Mouse (Mus musculus) gonadal fat pad, adult 2 months (tissue): Measurements from ENCODE around the gene Taf8. TPM values are rescaled to one million over a fixed set of nuclear protein-coding genes. Genes with fewer than 3 reads are reported as not detected.

Experiments
- DNase-seq: peaks from one replicate; pipeline ENCODE4 v3.0.0-alpha.2; 2012; ENCODE audit warnings: low read depth
- polyA plus RNA-seq: library from polyadenylated mRNA; depleted of rRNA; stranded (reverse); fragments of >200 nt; gene quantifications from 2 replicates; pipeline ENCODE4 v1.2.3, GENCODE M21; 2012; rRNA removed

The Taf8 gene
- 22.7 and 23.1 TPM in 2 replicates for polyA plus RNA-seq

GRCm38 (mm10) chr17:47501946-47502706 is at the start of gene Taf8:
Gene Taf8, minus strand, starts transcription at chr17:47502292.
- DNase-seq: peak; percentile 55

DNA sequence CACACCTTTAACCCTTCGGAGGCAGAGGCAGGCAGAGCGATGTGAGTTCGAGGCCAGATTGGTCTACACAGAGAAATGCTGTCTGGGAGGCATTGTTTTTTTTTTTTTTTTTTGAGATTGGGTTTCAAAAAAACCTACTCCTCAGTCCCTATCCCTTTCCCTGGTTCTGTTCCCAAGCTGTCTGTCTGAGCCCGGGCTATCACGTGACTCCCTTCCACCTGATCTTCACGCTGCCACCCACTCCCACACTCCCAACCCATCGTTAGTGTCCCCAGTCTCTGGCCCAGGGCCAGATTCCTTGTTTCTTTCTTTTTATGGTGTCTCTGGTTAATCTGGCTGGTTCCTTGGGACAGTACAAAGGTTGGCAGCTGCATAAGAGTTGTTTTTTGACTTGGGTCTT is 49.0 kb upstream of the Taf8 start:
- DNase-seq: no peak

- no peak for DNase-seq
Observed at GRCm38 (mm10) chr17:47545861-47546331, 43.8 kb upstream of the Taf8 start.

DNA sequence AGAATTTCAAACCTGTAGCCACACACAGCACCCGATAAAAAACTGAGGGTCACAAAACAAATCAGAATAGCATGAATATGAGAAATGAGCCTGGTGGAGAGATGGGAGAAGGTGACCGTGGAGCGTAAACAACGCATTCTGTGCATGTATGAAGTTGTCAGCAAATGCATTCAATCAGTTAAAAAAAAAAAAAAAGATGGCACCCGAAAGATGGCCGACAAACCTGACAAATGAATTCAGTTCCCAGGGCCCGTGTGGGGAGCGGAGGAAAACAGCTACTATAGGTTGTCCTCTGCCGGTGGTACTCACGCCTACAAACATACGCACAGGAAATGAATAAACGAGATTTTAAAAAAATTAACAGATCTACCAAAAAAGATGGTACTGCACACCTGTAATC is 43.1 kb upstream of the Taf8 start:
- DNase-seq: no peak

DNA sequence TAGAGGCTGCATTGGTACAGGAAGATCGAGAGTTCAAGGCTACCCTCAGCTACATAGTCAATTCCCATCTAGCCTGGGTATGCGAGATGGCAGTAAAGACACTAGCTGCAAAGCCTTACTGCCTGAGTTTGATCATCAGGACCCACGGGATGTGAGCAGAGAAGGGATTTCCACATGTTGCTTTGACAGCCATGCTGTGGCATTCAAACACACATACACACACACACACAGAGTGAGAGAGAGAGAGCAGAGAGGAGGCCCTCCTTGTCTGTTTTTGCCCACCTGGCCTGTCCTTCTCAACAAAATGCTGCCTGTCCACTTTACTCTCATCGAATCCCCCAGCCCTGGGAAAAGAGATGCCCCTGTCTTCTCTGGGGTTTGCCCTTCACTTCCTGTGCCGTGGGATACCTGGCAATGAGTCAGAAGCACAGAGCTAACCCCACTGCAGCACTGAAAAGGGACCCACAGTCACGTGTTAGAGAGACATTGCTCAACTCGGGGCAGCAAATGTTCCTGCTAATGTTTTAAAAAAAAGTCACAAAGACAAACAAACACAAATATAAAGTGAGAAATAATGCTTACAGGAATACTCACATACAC is 41.1 kb upstream of the Taf8 start:
- no peak for DNase-seq

GRCm38 (mm10) chr17:47542061-47542460 is 40.0 kb upstream of the Taf8 start:
- DNase-seq: peak; percentile 30

DNA sequence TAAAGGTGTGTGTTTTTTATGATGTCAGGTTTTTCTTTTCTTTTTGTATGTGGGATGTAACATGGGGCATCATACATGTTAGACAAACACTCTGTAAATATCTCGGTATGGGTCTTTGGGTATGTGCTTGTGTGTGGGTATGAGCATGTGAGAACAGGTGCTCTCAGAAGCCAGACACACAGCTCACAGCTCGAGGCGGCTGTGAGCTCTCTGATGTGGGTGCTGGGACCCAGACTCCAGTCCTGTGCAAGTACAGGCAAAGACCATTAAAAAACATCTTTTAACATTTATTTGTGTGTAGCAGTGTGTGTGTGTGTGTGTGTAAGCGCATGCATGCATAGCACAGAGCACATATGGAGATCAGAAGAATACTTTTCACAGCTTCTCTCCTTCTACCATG is 37.0 kb upstream of the Taf8 start:
- DNase-seq: no peak

DNA sequence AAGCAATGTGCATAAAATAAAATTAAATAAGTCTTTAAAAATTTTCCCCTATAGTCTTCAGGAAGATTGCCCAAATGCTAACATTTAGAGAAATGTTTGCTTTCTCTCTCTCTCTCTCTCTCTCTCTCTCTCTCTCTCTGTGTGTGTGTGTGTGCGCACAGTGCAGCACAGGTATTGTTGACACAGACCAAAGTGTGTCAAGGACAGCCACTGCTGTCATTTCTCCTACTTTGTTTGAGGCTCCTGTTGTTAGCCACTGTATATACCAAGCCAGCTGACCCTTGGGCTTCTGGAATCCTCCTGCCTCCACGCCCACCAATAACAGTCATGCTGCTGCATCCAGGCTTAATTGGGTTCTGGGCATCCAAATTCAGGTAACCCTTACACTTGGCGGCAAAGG is 36.0 kb upstream of the Taf8 start:
- no peak for DNase-seq

- DNase-seq: no peak
Observed at GRCm38 (mm10) chr17:47535812-47536236, 33.7 kb upstream of the Taf8 start.

DNA sequence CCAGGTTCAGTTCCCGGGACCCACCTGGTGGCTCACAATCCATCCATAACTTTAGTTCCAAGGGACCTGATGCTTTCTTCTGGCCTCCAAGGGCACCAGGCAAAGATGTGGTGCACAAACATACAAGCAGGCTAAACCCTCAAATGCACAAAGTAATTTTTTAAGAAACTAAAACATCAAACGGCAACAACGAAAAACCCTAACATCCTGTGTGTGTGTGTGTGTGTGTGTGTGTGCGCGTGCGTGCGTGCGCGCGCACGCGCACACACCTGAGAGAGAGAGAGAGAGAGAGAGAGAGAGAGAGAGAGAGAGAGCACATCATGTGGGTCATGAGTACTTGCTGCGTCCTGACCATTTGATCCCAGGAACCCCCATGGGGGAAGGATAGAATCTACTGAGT is 31.6 kb upstream of the Taf8 start:
- DNase-seq: no peak

GRCm38 (mm10) chr17:47532364-47532763 is 30.3 kb upstream of the Taf8 start:
- no peak for DNase-seq

- DNase-seq: no peak
Observed at GRCm38 (mm10) chr17:47531387-47531818, 29.3 kb upstream of the Taf8 start.

GRCm38 (mm10) chr17:47529595-47529994 is 27.5 kb upstream of the Taf8 start:
- no peak for DNase-seq

DNA sequence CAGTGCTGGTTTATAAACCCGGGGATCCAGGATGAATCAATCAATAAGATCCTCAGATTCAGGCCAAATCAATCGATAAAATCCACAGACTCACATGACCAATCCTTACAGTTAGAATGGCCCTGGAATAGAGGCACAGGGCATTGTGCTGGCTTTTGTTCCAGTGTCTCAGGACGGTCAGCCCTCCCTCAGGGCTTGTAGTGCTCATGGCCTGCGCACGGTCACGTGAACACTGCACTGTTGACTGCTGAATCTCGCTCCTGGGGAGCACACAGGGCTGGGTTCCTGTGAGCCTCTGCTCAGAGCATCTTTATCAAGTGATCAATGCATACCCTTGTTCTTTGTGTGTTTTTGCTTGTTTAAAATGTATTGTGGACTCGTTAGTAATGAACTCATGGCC is 26.8 kb upstream of the Taf8 start:
- no peak for DNase-seq

DNA sequence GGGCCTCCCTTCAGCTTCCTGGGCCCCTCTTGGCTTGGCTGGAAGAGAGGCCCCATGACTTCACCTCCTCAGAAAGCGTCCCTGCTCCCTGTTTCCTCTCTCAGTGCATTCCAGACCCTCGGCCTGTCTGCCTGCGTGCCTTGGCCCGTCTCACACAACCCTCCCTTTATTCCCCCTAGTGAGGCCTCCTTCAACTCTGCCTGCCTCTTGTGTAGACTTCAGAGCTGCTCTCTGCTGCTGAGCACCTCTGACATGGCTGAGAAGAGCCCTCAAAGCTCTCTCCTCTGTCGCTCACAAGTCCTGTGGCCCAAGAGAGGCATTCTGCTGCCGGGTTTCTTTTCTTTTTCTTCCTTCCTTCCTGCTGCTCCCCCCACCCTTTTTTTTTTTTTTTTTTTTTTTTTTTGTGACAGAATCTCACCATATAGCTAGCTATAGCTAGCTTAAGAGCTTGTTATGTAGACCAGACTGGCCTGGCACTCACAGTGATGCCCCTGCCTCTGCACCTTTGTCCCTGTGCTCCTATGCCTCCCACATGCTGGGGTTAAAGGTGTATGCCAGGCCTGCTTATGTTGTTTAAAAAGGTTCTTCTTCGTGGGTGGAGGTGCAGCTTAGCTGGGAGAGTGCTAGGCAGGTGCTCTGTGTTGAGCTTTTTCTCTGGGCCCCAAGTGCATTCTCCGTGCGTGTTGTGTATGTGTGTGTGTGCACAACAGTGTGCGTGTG is 25.6 kb upstream of the Taf8 start:
- no peak for DNase-seq

DNA sequence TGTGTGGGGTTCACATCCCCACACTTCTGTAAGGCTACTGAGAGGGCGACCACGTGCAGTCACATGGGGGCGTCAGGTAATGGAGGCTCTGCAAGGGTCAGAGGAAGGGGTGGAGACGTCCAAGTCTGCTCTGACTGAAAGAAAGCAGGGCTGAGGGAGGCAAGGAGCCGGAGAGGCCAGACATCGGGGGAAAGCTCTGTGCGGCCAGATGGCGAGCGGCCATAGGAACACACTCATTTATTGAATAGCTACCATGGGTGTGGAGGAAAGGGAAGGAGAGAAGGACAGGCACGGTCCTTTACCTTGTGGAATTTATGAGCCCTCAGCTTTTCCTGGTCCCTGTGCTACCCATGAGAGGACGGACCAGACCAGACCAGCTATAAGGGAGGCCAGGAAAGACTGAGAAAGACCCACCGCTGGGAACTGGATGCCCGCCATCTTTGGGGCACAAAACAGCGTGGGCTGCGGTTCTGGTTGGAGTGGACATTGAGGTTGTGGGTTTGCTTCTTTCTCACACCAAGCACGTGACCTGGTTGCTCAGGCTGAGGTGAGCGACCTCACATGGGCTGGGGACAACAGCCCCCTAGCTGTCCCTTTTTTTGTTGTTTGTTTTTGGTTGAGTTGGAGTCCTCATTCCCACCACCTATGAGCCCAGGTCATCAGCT is 24.9 kb upstream of the Taf8 start:
- DNase-seq: no peak

- DNase-seq: no peak
Observed at GRCm38 (mm10) chr17:47524991-47525390, 22.9 kb upstream of the Taf8 start.

GRCm38 (mm10) chr17:47524055-47524454 is 22.0 kb upstream of the Taf8 start:
- no peak for DNase-seq

- DNase-seq: no peak
Observed at GRCm38 (mm10) chr17:47523211-47523682, 21.2 kb upstream of the Taf8 start.

GRCm38 (mm10) chr17:47522536-47522935 is 20.4 kb upstream of the Taf8 start:
- no peak for DNase-seq

DNA sequence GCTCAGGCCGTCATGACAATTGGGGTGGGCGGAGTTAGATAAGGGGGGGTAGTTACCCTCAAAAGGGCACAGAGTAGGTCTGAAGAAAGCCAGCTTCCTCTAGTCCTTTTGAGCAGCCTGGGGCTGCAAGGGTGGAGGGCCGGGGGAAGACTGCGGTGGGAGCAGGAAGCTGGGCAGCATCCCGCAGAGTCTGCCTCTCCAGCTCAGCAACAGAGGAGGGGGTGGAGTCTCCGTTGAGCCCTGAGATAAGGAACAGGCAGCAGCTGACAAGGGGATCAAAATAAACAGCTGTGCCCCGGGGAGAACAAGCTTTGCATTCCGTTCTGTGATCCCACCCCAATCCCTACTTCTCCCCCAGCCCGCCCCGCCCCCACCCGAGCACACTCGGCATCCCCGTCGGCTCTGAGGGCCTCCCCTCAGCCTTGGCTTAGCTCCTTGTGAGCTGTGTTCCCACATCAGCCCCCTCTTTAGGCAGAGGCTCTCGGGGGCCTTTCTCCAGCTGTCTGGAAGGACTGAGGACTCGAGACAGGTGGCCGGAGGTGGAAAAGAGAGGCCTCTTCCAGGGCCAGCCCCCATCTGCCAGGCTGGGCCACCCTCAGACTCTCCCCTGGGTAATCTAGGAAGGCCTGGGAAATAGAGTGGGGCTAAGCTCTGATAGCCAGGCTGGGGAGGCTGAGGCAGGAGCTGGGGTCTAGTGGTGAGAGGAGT is 19.6 kb upstream of the Taf8 start:
- no peak for DNase-seq
